Mouse (Mus musculus) heart, adult 18-20 months (tissue): ENCODE measurements around the gene 4933427D14Rik. TPM values are rescaled to one million over a fixed set of nuclear protein-coding genes. Genes with fewer than 3 reads are reported as not detected.

ENCODE experiments used
- total RNA-seq, 2 experiments: library from RNA; stranded (reverse); gene quantifications; 2 replicates each; pipeline ENCODE4 v1.2.3; 2021

The 4933427D14Rik gene
- total RNA-seq, 2 experiments from 2014 or later: 1.9 to 2.4 TPM

Other genes with a start within 250 kb of the 4933427D14Rik start
- not detected for gene Aipl1, start 169.9 kb downstream of the 4933427D14Rik start, total RNA-seq
- gene Pimreg, start 165.4 kb downstream of the 4933427D14Rik start, total RNA-seq: under 1 TPM; 0.33 to 0.74 TPM
- gene Pitpnm3, start 71.7 kb downstream of the 4933427D14Rik start, total RNA-seq: 1 to 10 TPM; 1.1 to 1.3 TPM
- under 1 TPM; 0.13 to 0.15 TPM for gene Gm43951, start 619 bp downstream of the 4933427D14Rik start, total RNA-seq
- gene Txndc17, start 88 bp upstream of the 4933427D14Rik start, total RNA-seq: 10 to 100 TPM; 40.3 to 46.9 TPM
- gene Med31, start 8.1 kb upstream of the 4933427D14Rik start, total RNA-seq: 10 to 100 TPM; 10.4 to 10.7 TPM
- gene Slc13a5, start 59.8 kb upstream of the 4933427D14Rik start, total RNA-seq: not detected
- gene Xaf1, start 94.2 kb upstream of the 4933427D14Rik start, total RNA-seq: 10 to 100 TPM in 1 of 2 experiments, 1 to 10 TPM in 1; 9.5 to 10.5 TPM
- gene Fbxo39, start 107.0 kb upstream of the 4933427D14Rik start, total RNA-seq: not detected
- under 1 TPM in 1 of 2 experiments, not detected in 1; 0.75 TPM for gene Tekt1, start 155.0 kb upstream of the 4933427D14Rik start, total RNA-seq
- 10 to 100 TPM in 1 of 2 experiments, 1 to 10 TPM in 1; 9.4 to 11.3 TPM for gene Smtnl2, start 204.3 kb upstream of the 4933427D14Rik start, total RNA-seq
- gene Ggt6, start 228.1 kb upstream of the 4933427D14Rik start, total RNA-seq: not detected
- 10 to 100 TPM; 43.1 to 47.5 TPM for gene Mybbp1a, start 233.9 kb upstream of the 4933427D14Rik start, total RNA-seq